11 mouse cellular contexts compared by ENCODE assay signal in the genomic region with DNA sequence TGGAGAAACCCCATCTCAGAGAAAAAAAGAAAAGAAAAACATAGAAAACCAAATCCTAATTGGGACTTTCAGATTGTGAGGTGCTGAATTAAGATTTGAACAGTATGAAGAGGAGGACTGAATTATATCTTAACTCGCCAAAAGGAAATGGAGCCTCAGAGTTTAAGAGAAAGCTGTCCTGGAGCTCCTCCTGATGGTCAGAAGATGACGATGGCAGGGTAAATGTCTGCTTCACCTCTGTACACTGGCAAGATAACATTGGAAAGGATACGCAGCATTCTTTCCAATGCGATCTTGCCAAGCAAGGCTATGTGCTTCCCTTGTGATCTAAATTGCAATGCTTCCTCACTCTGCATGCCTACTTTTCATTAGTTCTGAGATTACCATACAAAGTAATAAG. TPM values are rescaled to one million over a fixed set of nuclear protein-coding genes. Genes with fewer than 3 reads are reported as not detected.
DNase-seq lines count a peak whose midpoint lies in the region; ATAC-seq and TF ChIP-seq lines count a peak whose summit lies in the region.
"Had no signal": no experiment of that assay in that cellular context is flagged by ENCODE, and none has a peak within 500 bp of the region (broad histone marks: within the 10 kb centered on the region; RNA-seq: fewer than 3 reads in every experiment).

No protein-coding gene starts in this region.

- intact Hi-C loops in heart, adult 2 months (cut with DNase I) = loop anchor here (5.0 kb wide), 1 partner anchor 82 kb away; the partner anchor contains the start of gene Cers2

- POLR2A ChIA-PET in Patski (lab: Charles Lee) = no interaction called here

- no peak overlapping the region for H3K4me3 ChIP-seq in heart, adult 2 months
- no peak overlapping the region for H3K4me3 ChIP-seq in forebrain, postnatal 0 days (ENCODE audit: low read depth, low read length)
- H3K4me3 ChIP-seq: erythroblast, embryonic 14.5 days; hindbrain, embryonic 15.5 days had no signal

- no peak for ATAC-seq in Patski
- ATAC-seq in forebrain, postnatal 0 days = no peak

- H3K9me3 ChIP-seq in forebrain, postnatal 0 days (ENCODE audit: low read length) = no peaks in the 10 kb centered on the region
- H3K9me3 ChIP-seq: hindbrain, embryonic 15.5 days had no signal

- no peaks in the 10 kb centered on the region for H3K36me3 ChIP-seq in heart, adult 2 months (ENCODE audit: control insufficient read depth, insufficient read depth, low read length)
- H3K36me3 ChIP-seq in forebrain, postnatal 0 days (ENCODE audit: insufficient read depth) = no peaks in the 10 kb centered on the region
- H3K36me3 ChIP-seq: hindbrain, embryonic 15.5 days had no signal

- no peak for TF ChIP-seq POLR2A in heart, adult 2 months (IDR thresholded peaks at IDR 0.05; ENCODE audit: insufficient read depth, low read depth, low read length)

- no peak for TF ChIP-seq EP300 in heart, adult 2 months (IDR thresholded peaks at IDR 0.05; ENCODE audit: insufficient read depth, low read depth, low read length)

- H3K9ac ChIP-seq in heart, adult 2 months (ENCODE audit: low read depth, low read length) = no peak overlapping the region
- H3K9ac ChIP-seq in forebrain, postnatal 0 days = no peak overlapping the region
- H3K9ac ChIP-seq: hindbrain, embryonic 15.5 days had no signal

- no peaks in the 10 kb centered on the region for H3K4me1 ChIP-seq in heart, adult 2 months (ENCODE audit: control insufficient read depth, insufficient read depth, low read length)
- no peaks in the 10 kb centered on the region for H3K4me1 ChIP-seq in forebrain, postnatal 0 days (ENCODE audit: insufficient read depth)
- H3K4me1 ChIP-seq: hindbrain, embryonic 15.5 days had no signal

- H3K79me2 ChIP-seq in heart, adult 2 months (replicated peaks; ENCODE audit: control insufficient read depth, insufficient read depth, low read length) = no peaks in the 10 kb centered on the region

- CTCF ChIA-PET in Patski (lab: Charles Lee) = interaction anchor here (0.7 to 1.5 kb wide), 8 partner anchors 11 to 84 kb away, joined by 3 to 6 read pairs (median 4); no protein-coding TSS in a partner anchor

- no peak overlapping the region for H3K4me2 ChIP-seq in forebrain, postnatal 0 days (ENCODE audit: low read depth)
- H3K4me2 ChIP-seq: hindbrain, embryonic 15.5 days had no signal

- in situ Hi-C loops in Patski (cut with MboI; ENCODE audit: low pct_unique_long_range_greater_than_20kb) = loop anchor here (5.0 kb wide), 2 partner anchors 42 to 92 kb away; no protein-coding TSS in a partner anchor

- peak; percentile 68 for TF ChIP-seq CTCF in heart, adult 2 months (IDR thresholded peaks at IDR 0.05)
- TF ChIP-seq CTCF in Patski (IDR thresholded peaks at IDR 0.05) = peak; percentile 92
- no peak for TF ChIP-seq CTCF in forebrain, postnatal 0 days (IDR thresholded peaks at IDR 0.05; ENCODE audit: low read depth)

- WGBS in heart, adult 2 months = 40% methylated on average over 4 of the region's 4 CpGs
- 85% methylated on average over 4 of the region's 4 CpGs for WGBS in forebrain, postnatal 0 days

- peak in 1 of 2 experiments; percentile 4 for DNase-seq in heart, adult 2 months
- no peak for DNase-seq in heart, adult 11 months
- DNase-seq in 416B (ENCODE audit: low read depth) (peak; percentile 87), Patski (ENCODE audit: low read depth, low spot score) (peak; percentile 42)
- DNase-seq in lung, adult 18-20 months = peak; percentile 13 to 16
- no peak for DNase-seq in forebrain, postnatal 0 days
- no peak for DNase-seq in layer of hippocampus, postnatal 36 days
- no peak for DNase-seq in cerebellum, adult 18-20 months

- no peaks in the 10 kb centered on the region for H3K27me3 ChIP-seq in heart, adult 2 months (ENCODE audit: control insufficient read depth, insufficient read depth, low read length)
- no peaks in the 10 kb centered on the region for H3K27me3 ChIP-seq in Patski
- H3K27me3 ChIP-seq in forebrain, postnatal 0 days (ENCODE audit: insufficient read depth, low read length) = no peaks in the 10 kb centered on the region
- H3K27me3 ChIP-seq: hindbrain, embryonic 15.5 days had no signal

- no peak overlapping the region for H3K27ac ChIP-seq in heart, adult 2 months
- no peak overlapping the region for H3K27ac ChIP-seq in forebrain, postnatal 0 days (ENCODE audit: low read depth, low read length)
- H3K27ac ChIP-seq: hindbrain, embryonic 15.5 days had no signal

RNA-seq across cellular contexts. Expression of gene 4930558C23Rik, which starts 8.3 kb away (rescaled TPM):
- total RNA-seq in heart, adult 2 months (2021) = not detected
- polyA plus RNA-seq in heart, adult 2 months (2012; rRNA removed) = 0.26 TPM in 1 of 2 replicates, not detected in the other
- polyA plus RNA-seq in Patski (2021) = not detected
- not detected in 2 replicates for total RNA-seq in forebrain, postnatal 0 days (2014; rRNA removed)
- polyA plus RNA-seq in forebrain, postnatal 0 days (2015; fragmentation: Nextera tagmentation; extraction: Ambion mirVana) = not detected in 2 replicates
- not detected for total RNA-seq in layer of hippocampus, postnatal 36 days (2021)
- polyA plus RNA-seq: erythroblast, embryonic 14.5 days; hindbrain, embryonic 15.5 days; liver, embryonic 16.5 days had no signal

RNA-seq across cellular contexts. Expression of gene Setdb1, which starts 37.4 kb away (rescaled TPM):
- total RNA-seq in heart, adult 2 months (2021) = 10 to 100 TPM; 10.4 to 12.2 TPM
- polyA plus RNA-seq in heart, adult 2 months (2012; rRNA removed) = 8.0 and 12.6 TPM in 2 replicates
- polyA plus RNA-seq in Patski (2021) = 58.6 TPM
- 49.9 and 56.1 TPM in 2 replicates for total RNA-seq in forebrain, postnatal 0 days (2014; rRNA removed)
- polyA plus RNA-seq in forebrain, postnatal 0 days (2015; fragmentation: Nextera tagmentation; extraction: Ambion mirVana) = 24.1 and 28.3 TPM in 2 replicates
- total RNA-seq in layer of hippocampus, postnatal 36 days (2021) = 10 to 100 TPM; 36.0 to 40.2 TPM

RNA-seq across cellular contexts. Expression of gene Arnt, which starts 39.8 kb away (rescaled TPM):
- total RNA-seq in heart, adult 2 months (2021) = 10 to 100 TPM; 37.4 to 41.5 TPM
- polyA plus RNA-seq in heart, adult 2 months (2012; rRNA removed) = 26.2 and 34.1 TPM in 2 replicates
- polyA plus RNA-seq in Patski (2021) = 54.8 TPM
- total RNA-seq in forebrain, postnatal 0 days (2014; rRNA removed) = 14.2 and 14.7 TPM in 2 replicates
- polyA plus RNA-seq in forebrain, postnatal 0 days (2015; fragmentation: Nextera tagmentation; extraction: Ambion mirVana) = 4.0 and 7.8 TPM in 2 replicates
- total RNA-seq in layer of hippocampus, postnatal 36 days (2021) = 10 to 100 TPM; 36.3 to 44.3 TPM

Comparison
In these comparisons a context has a peak if more than half of its experiments do, and no peak if none do; other contexts are left out.
1. DNase-seq: peak in 416B (single experiment), Patski (single experiment) and lung, adult 18-20 months (2 of 2); none in heart, adult 11 months (single experiment), forebrain, postnatal 0 days (single experiment), layer of hippocampus, postnatal 36 days (0 of 2) and cerebellum, adult 18-20 months (0 of 2).